Mouse (Mus musculus) limb, embryonic 12.5 days (tissue): ENCODE data around the gene Dguok. TPM values are rescaled to one million over a fixed set of nuclear protein-coding genes. Genes with fewer than 3 reads are reported as not detected.

Source experiments
- polyA plus RNA-seq: library from polyadenylated mRNA; unstranded; fragments of >200 nt; fragmentation: Nextera tagmentation; extraction: Ambion mirVana; gene quantifications from 2 replicates; pipeline ENCODE4 v1.2.1, GENCODE M21; 2016

The Dguok gene
- polyA plus RNA-seq, 1 experiment from 2014 or later: 77.8 TPM

Other genes with a start within 250 kb of the Dguok start
- gene Mthfd2, start 181.1 kb downstream of the Dguok start, polyA plus RNA-seq: 43.2 and 47.1 TPM in 2 replicates
- 65.4 and 68.7 TPM in 2 replicates for gene Mob1a, start 181.0 kb downstream of the Dguok start, polyA plus RNA-seq
- gene Bola3, start 157.8 kb downstream of the Dguok start, polyA plus RNA-seq: 140 TPM in 2 replicates
- 36.0 and 38.6 TPM in 2 replicates for gene Tet3, start 47.9 kb downstream of the Dguok start, polyA plus RNA-seq
- gene Actg2, start 29.3 kb upstream of the Dguok start, polyA plus RNA-seq: 1.2 and 1.4 TPM in 2 replicates
- gene Stambp, start 65.8 kb upstream of the Dguok start, polyA plus RNA-seq: 19.2 and 19.4 TPM in 2 replicates
- not detected in 2 replicates for gene Clec4f, start 149.2 kb upstream of the Dguok start, polyA plus RNA-seq
- gene Cd207, start 170.9 kb upstream of the Dguok start, polyA plus RNA-seq: not detected in 2 replicates
- 0.76 and 1.1 TPM in 2 replicates for gene Vax2, start 204.3 kb upstream of the Dguok start, polyA plus RNA-seq
- gene Atp6v1b1, start 236.0 kb upstream of the Dguok start, polyA plus RNA-seq: not detected in 2 replicates